Mouse (Mus musculus) heart, embryonic 10.5 days (tissue): ENCODE results near the gene Selenoh. TPM values are rescaled to one million over a fixed set of nuclear protein-coding genes. Genes with fewer than 3 reads are reported as not detected.

Experiments
- DNase-seq: peaks from one replicate; pipeline ENCODE4 v3.0.0-alpha.2; 2017; ENCODE audit warnings: low spot score
- H3K27ac ChIP-seq: fragments of 300-500 bp; sonication (generic); 2 replicates; pipeline ENCODE4 v1.5.1; 2016; ENCODE audit warnings: mild to moderate bottlenecking
- H3K27me3 ChIP-seq: fragments of 300-500 bp; sonication (generic); 2 replicates; pipeline ENCODE4 v1.6.1; 2016; ENCODE audit warnings: mild to moderate bottlenecking; ENCODE audit not compliant: poor library complexity, insufficient read depth, severe bottlenecking
- H3K36me3 ChIP-seq: fragments of 300-500 bp; sonication (generic); 2 replicates; pipeline ENCODE4 v1.6.1; 2016; ENCODE audit warnings: mild to moderate bottlenecking, moderate library complexity
- H3K4me1 ChIP-seq: fragments of 300-500 bp; sonication (generic); 2 replicates; pipeline ENCODE4 v1.6.1; 2016; ENCODE audit warnings: mild to moderate bottlenecking
- H3K4me3 ChIP-seq: fragments of 300-500 bp; sonication (generic); 2 replicates; pipeline ENCODE4 v1.5.1; 2016; ENCODE audit warnings: mild to moderate bottlenecking, moderate library complexity
- H3K9me3 ChIP-seq: fragments of 300-500 bp; sonication (generic); 2 replicates; pipeline ENCODE4 v1.6.1; 2016; ENCODE audit warnings: mild to moderate bottlenecking, moderate library complexity
- WGBS: fragments of 180-500 bp; shearing (Covaris S2); methylation state at CpG from one replicate; pipeline ENCODE4 v1.1.7; 2016; 5-methylcytosine and 5-hydroxymethylcytosine counted together
- polyA plus RNA-seq: library from polyadenylated mRNA; unstranded; fragments of >200 nt; fragmentation: Nextera tagmentation; extraction: Ambion mirVana; gene quantifications from 2 replicates; pipeline ENCODE4 v1.2.1, GENCODE M21; 2016

Selenoh gene
- polyA plus RNA-seq, 1 experiment from 2014 or later = 347 TPM

GRCm38 (mm10) chr2:84635611-84636010 lies 35.0 kb downstream of the Selenoh start:
- peak; percentile 98 for DNase-seq
- Histone ChIP-seq H3K27me3 (no peaks in the 10 kb centered on the region), H3K4me3 (peak overlapping the region; percentile 45), H3K9me3 (no peaks in the 10 kb centered on the region), H3K4me1 (peaks cover 90% of the 10 kb centered on the region), H3K27ac (peak overlapping the region; percentile 92), H3K36me3 (no peaks in the 10 kb centered on the region; the same call in 1 of the 2 replicates)
- WGBS = 0% methylated on average over 2 of the region's 2 CpGs

- peak; percentile 77 for DNase-seq
- no peaks in the 10 kb centered on the region for H3K27me3 ChIP-seq
- 0 out of 2 replicates have a peak, but pooled peaks cover 2% of the 10 kb centered on the region for H3K36me3 ChIP-seq
- 11% methylated on average over 4 of the region's 4 CpGs for WGBS
- H3K4me3 ChIP-seq = peak overlapping the region; percentile 45
- peak overlapping the region; percentile 92 for H3K27ac ChIP-seq
- peaks cover 84% of the 10 kb centered on the region for H3K4me1 ChIP-seq
- H3K9me3 ChIP-seq = no peaks in the 10 kb centered on the region
Measured at GRCm38 (mm10) chr2:84634934-84635482, 35.6 kb downstream of the Selenoh start.

GRCm38 (mm10) chr2:84634006-84634405 lies 36.6 kb downstream of the Selenoh start:
- no peaks in the 10 kb centered on the region for H3K9me3 ChIP-seq
- peak; percentile 48 for DNase-seq
- H3K4me3 ChIP-seq = peak overlapping the region; percentile 45
- H3K27me3 ChIP-seq = no peaks in the 10 kb centered on the region
- H3K36me3 ChIP-seq = 0 out of 2 replicates have a peak, but pooled peaks cover 2% of the 10 kb centered on the region
- WGBS = 40% methylated on average over 4 of the region's 4 CpGs
- H3K4me1 ChIP-seq = peaks cover 75% of the 10 kb centered on the region
- peak overlapping the region; percentile 92 for H3K27ac ChIP-seq

- H3K9me3 ChIP-seq = no peaks in the 10 kb centered on the region
- no peaks in the 10 kb centered on the region for H3K27me3 ChIP-seq
- peak overlapping the region; percentile 34; the same call in 1 of the 2 replicates for H3K4me3 ChIP-seq
- 0 out of 2 replicates have a peak, but pooled peaks cover 5% of the 10 kb centered on the region for H3K36me3 ChIP-seq
- DNase-seq = peak; percentile 85
- H3K4me1 ChIP-seq = peaks cover 69% of the 10 kb centered on the region
- peak overlapping the region; percentile 92 for H3K27ac ChIP-seq
- WGBS = 0% methylated on average over 3 of the region's 3 CpGs
Measured at GRCm38 (mm10) chr2:84632999-84633398, 37.6 kb downstream of the Selenoh start.

GRCm38 (mm10) chr2:84632001-84632400 lies 38.6 kb downstream of the Selenoh start:
- WGBS = 92% methylated on average over 1 of the region's 1 CpGs
- H3K4me1 ChIP-seq = peaks cover 68% of the 10 kb centered on the region
- peak overlapping the region; percentile 92 for H3K27ac ChIP-seq
- H3K27me3 ChIP-seq = no peaks in the 10 kb centered on the region
- 0 out of 2 replicates have a peak, but pooled peaks cover 5% of the 10 kb centered on the region for H3K36me3 ChIP-seq
- H3K4me3 ChIP-seq = no peak overlapping the region
- H3K9me3 ChIP-seq = no peaks in the 10 kb centered on the region
- no peak for DNase-seq

GRCm38 (mm10) chr2:84627036-84627435 lies 43.5 kb downstream of the Selenoh start:
- Histone ChIP-seq H3K27me3 (no peaks in the 10 kb centered on the region), H3K36me3 (peaks cover 32% of the 10 kb centered on the region), H3K9me3 (no peaks in the 10 kb centered on the region), H3K4me3 (peak overlapping the region; percentile 5; the same call in 1 of the 2 replicates), H3K27ac (peak overlapping the region; percentile 69), H3K4me1 (peaks cover 45% of the 10 kb centered on the region)
- no peak for DNase-seq
- WGBS = 36% methylated on average over 3 of the region's 3 CpGs

GRCm38 (mm10) chr2:84626366-84626975 lies 44.1 kb downstream of the Selenoh start:
- H3K9me3 ChIP-seq = no peaks in the 10 kb centered on the region
- DNase-seq = no peak
- H3K4me3 ChIP-seq = no peak overlapping the region
- peaks cover 39% of the 10 kb centered on the region for H3K4me1 ChIP-seq
- WGBS = 59% methylated on average over 7 of the region's 7 CpGs
- H3K36me3 ChIP-seq = peaks cover 37% of the 10 kb centered on the region
- H3K27me3 ChIP-seq = no peaks in the 10 kb centered on the region
- H3K27ac ChIP-seq = peak overlapping the region; percentile 69

- DNase-seq = no peak
- peaks cover 57% of the 10 kb centered on the region for H3K36me3 ChIP-seq
- H3K27me3 ChIP-seq = no peaks in the 10 kb centered on the region
- H3K4me3 ChIP-seq = no peak overlapping the region
- 91% methylated on average over 17 of the region's 17 CpGs for WGBS
- no peak overlapping the region for H3K27ac ChIP-seq
- peaks cover 48% of the 10 kb centered on the region for H3K4me1 ChIP-seq
- no peaks in the 10 kb centered on the region for H3K9me3 ChIP-seq
Measured at GRCm38 (mm10) chr2:84624201-84624600, 46.4 kb downstream of the Selenoh start.

- no peaks in the 10 kb centered on the region for H3K27me3 ChIP-seq
- no peak overlapping the region for H3K27ac ChIP-seq
- H3K4me3 ChIP-seq = no peak overlapping the region
- H3K4me1 ChIP-seq = peaks cover 53% of the 10 kb centered on the region
- no peaks in the 10 kb centered on the region for H3K9me3 ChIP-seq
- no peak for DNase-seq
- H3K36me3 ChIP-seq = peaks cover 60% of the 10 kb centered on the region
- 80% methylated on average over 3 of the region's 3 CpGs for WGBS
Measured at GRCm38 (mm10) chr2:84623428-84624119, 47.0 kb downstream of the Selenoh start.

GRCm38 (mm10) chr2:84622668-84623067 lies 47.9 kb downstream of the Selenoh start:
- no peaks in the 10 kb centered on the region for H3K27me3 ChIP-seq
- whole genome bisulfite sequencing = 71% methylated on average over 2 of the region's 2 CpGs
- H3K4me3 ChIP-seq = no peak overlapping the region
- H3K36me3 ChIP-seq = peaks cover 58% of the 10 kb centered on the region
- no peaks in the 10 kb centered on the region for H3K9me3 ChIP-seq
- no peak overlapping the region for H3K27ac ChIP-seq
- H3K4me1 ChIP-seq = peaks cover 52% of the 10 kb centered on the region
- no peak for DNase-seq

GRCm38 (mm10) chr2:84619646-84620340 lies 50.8 kb downstream of the Selenoh start:
- H3K4me1 ChIP-seq = peaks cover 34% of the 10 kb centered on the region
- DNase-seq = peak; percentile 72
- no peak overlapping the region for H3K4me3 ChIP-seq
- H3K27me3 ChIP-seq = no peaks in the 10 kb centered on the region
- H3K36me3 ChIP-seq = peaks cover 83% of the 10 kb centered on the region
- H3K27ac ChIP-seq = no peak overlapping the region
- WGBS = 93% methylated on average over 21 of the region's 21 CpGs
- no peaks in the 10 kb centered on the region for H3K9me3 ChIP-seq
